Mouse (Mus musculus) cortical plate, adult 2 months (tissue): Measurements from ENCODE around the gene Pdzd8.

Experiments
- CTCF ChIP-seq: fragments of 200-500 bp; IDR thresholded peaks from 2 replicates; pipeline ENCODE4 v1.5.1; 2011; ENCODE audit warnings: mild to moderate bottlenecking, control low read depth, low read length; ENCODE audit not compliant: insufficient read depth; ENCODE audit errors: extremely low read depth
- POLR2A ChIP-seq: fragments of 200-500 bp; IDR thresholded peaks from 2 replicates; pipeline ENCODE4 v1.6.1; 2011; ENCODE audit warnings: mild to moderate bottlenecking, low read length, control low read depth; ENCODE audit not compliant: insufficient read depth; ENCODE audit errors: extremely low read depth

DNA sequence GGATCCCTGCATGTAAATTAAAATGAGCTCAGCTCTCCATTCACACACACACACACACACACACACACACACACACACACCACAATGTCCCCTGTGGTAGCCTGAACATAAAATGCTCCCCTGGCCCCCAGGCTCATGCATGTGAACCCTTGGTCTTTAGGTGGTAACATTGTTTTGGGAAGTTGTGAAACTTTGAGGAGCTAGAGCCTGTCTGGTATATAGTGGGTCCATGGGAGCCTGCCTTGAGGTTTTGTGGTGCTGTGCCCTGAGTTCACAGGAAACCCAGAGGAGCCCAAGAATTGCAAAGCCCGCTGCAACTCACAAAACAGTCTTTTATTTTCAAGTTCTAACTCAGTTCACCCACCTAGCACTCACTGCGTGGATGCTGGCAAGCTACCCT is 92.9 kb downstream of the Pdzd8 start:
- TF ChIP-seq CTCF (no peak), POLR2A (no peak)
